ENCODE assay signal across 29 mouse cellular contexts in genomic region chr6:85504908-85505307, GRCm38 (mm10). TPM values are rescaled to one million over a fixed set of nuclear protein-coding genes. Genes with fewer than 3 reads are reported as not detected.
"Had no signal": no experiment of that assay in that cellular context is flagged by ENCODE, and none has a peak within 500 bp of the region (broad histone marks: within the 10 kb centered on the region; RNA-seq: fewer than 3 reads in every experiment).

No protein-coding gene starts in this region.

- H3K4me3 ChIP-seq: kidney, embryonic 15.5 days; limb, embryonic 12.5 days; limb, embryonic 15.5 days; myocyte; neural tube, embryonic 13.5 days; stomach, embryonic 15.5 days had no signal

- DNase-seq: kidney, adult 2 months; kidney, postnatal 10 days; kidney, postnatal 36 days; left cerebral cortex, postnatal 4 days; liver, postnatal 0 days; lung, embryonic 14.5 days; midbrain, embryonic 14.5 days; retina, postnatal 1 day; right cerebral cortex, postnatal 25 days; spleen, adult 18-20 months; thymus, postnatal 36 days had no signal

- H3K27ac ChIP-seq: kidney, embryonic 15.5 days; limb, embryonic 12.5 days; limb, embryonic 15.5 days; liver, embryonic 14.5 days; macrophage; neural tube, embryonic 13.5 days; stomach, embryonic 15.5 days had no signal

RNA-seq across cellular contexts. Expression of gene Fbxo41, which starts 2.1 kb away (rescaled TPM):
- total RNA-seq: megakaryocyte-erythroid progenitor cell, adult 5-6 weeks; monocyte, adult 5-6 weeks; neutrophil, adult 5-6 weeks had no signal
- polyA plus RNA-seq: liver, embryonic 14.5 days; liver, postnatal 0 days; lung, postnatal 0 days; macrophage; myocyte had no signal

RNA-seq across cellular contexts. Expression of gene Egr4, which starts 8.5 kb away (rescaled TPM):
- total RNA-seq: monocyte, adult 5-6 weeks; neutrophil, adult 5-6 weeks had no signal
- polyA plus RNA-seq: intestine, embryonic 14.5 days; intestine, postnatal 0 days; kidney, adult 2 months; kidney, embryonic 15.5 days; limb, embryonic 12.5 days; limb, embryonic 15.5 days; liver, embryonic 11.5 days; liver, embryonic 14.5 days; liver, postnatal 0 days; lung, embryonic 14.5 days; lung, postnatal 0 days; macrophage; midbrain, embryonic 11.5 days; midbrain, embryonic 14.5 days; myocyte; neural tube, embryonic 13.5 days; stomach, embryonic 15.5 days; thymus, postnatal 0 days; urinary bladder, adult 2 months had no signal
